Mouse (Mus musculus) small intestine, adult 2 months (tissue): ENCODE results near the gene Ufc1.

Experiments used
- CTCF ChIP-seq: fragments of 200-500 bp; IDR thresholded peaks from 2 replicates; pipeline ENCODE4 v1.5.1; 2012; ENCODE audit warnings: low read depth, mild to moderate bottlenecking, control low read depth, inconsistent platforms, low read length, moderate library complexity, mixed read lengths; ENCODE audit not compliant: insufficient replicate concordance, insufficient read length; ENCODE audit errors: extremely low read depth
- POLR2A ChIP-seq: fragments of 200-500 bp; IDR thresholded peaks from 2 replicates; pipeline ENCODE4 v1.6.1; 2012; ENCODE audit warnings: low read depth, mild to moderate bottlenecking, control low read depth, inconsistent platforms, low read length, moderate library complexity

DNA sequence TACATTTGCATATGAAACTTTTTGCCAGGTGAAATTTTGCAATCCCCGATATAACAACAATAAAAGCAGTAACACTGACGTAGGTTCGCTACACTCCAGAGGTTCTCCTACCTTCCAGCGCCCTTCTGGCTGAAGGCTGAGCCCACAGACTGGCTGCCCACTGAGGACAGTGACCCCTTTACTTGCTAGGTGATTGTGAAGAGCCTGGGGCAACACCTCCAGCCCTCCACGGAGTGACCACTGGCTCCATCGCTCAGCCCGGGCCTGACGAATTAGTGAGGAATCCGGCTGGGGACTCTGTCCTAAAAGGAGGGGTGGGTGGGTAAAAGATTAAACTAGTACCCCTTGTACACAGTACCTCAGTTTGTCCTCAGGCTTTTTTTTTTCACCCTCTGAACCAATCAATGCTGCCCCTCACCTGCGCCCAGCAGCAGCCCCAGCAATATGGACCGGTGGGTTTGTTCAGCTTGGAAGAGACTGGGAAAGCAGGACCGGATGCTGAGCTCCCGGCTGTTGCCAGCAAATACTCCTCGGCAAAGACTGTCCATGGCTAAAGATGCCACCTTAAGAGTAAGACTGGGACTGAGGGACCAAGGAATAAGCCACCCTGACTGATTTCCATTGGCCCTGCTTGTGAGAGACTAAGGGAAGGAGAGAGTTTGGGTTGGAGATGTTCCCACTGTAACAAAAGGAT is 15.7 kb downstream of the Ufc1 start:
- no peak for TF ChIP-seq CTCF
- TF ChIP-seq POLR2A: no peak
